Mouse (Mus musculus): ENCODE measurements at regions not wholly inside any gene's neighbourhood (a gene's known extent, or its start where the extent isn't known, plus 50 kb on each side); places are given as distances from the start of the nearest gene placed in this dataset.

- no peak for DNase-seq (ENCODE audit: low spot score in 2 of 2)
Measured at GRCm38 (mm10) chr15:41154551-41155151, 1020.5 kb downstream of the 9330182O14Rik start.

- peak in 1 of 2 experiments; percentile 11 for DNase-seq (ENCODE audit: low spot score in 2 of 2)
Measured at GRCm38 (mm10) chr15:41155169-41155638, 1021.0 kb downstream of the 9330182O14Rik start.

GRCm38 (mm10) chr15:41157802-41158201, 1023.6 kb downstream of the 9330182O14Rik start:
- DNase-seq (ENCODE audit: low spot score in 2 of 2), result no peak

GRCm38 (mm10) chr15:41162268-41162667, 1028.1 kb downstream of the 9330182O14Rik start:
- DNase-seq (ENCODE audit: low spot score in 2 of 2), result no peak

GRCm38 (mm10) chr15:41162793-41163192, 1028.6 kb downstream of the 9330182O14Rik start:
- peak in 1 of 2 experiments; percentile 36 for DNase-seq (ENCODE audit: low spot score in 2 of 2)

- no peak for DNase-seq (ENCODE audit: low spot score in 2 of 2)
Measured at GRCm38 (mm10) chr15:41163643-41164358, 1029.6 kb downstream of the 9330182O14Rik start.

GRCm38 (mm10) chr15:41165534-41165933, 1031.4 kb downstream of the 9330182O14Rik start:
- DNase-seq (ENCODE audit: low spot score in 2 of 2), result no peak

- DNase-seq (ENCODE audit: low spot score in 2 of 2), result no peak
Measured at GRCm38 (mm10) chr15:41190792-41191191, 1056.6 kb downstream of the 9330182O14Rik start.

GRCm38 (mm10) chr15:41193240-41193639, 1059.1 kb downstream of the 9330182O14Rik start:
- peak; percentile 36 to 75 for DNase-seq (ENCODE audit: low spot score in 2 of 2)

GRCm38 (mm10) chr15:41223801-41224200, 1089.6 kb downstream of the 9330182O14Rik start:
- DNase-seq (ENCODE audit: low spot score in 2 of 2), result no peak

- no peak for DNase-seq (ENCODE audit: low spot score in 2 of 2)
Measured at GRCm38 (mm10) chr15:41232406-41233060, 1098.4 kb downstream of the 9330182O14Rik start.
